Mouse (Mus musculus) limb, embryonic 14.5 days (tissue): ENCODE data around the gene Tfb1m. TPM values are rescaled to one million over a fixed set of nuclear protein-coding genes. Genes with fewer than 3 reads are reported as not detected.

Source experiments
- ATAC-seq: fragments of 200-750 bp; cut with Nextera tagmentation; 2 replicates; pipeline ENCODE4 v1.8.0; 2017; ENCODE audit warnings: low read depth, moderate number of reproducible peaks, moderate TSS enrichment; ENCODE audit not compliant: low FRiP score
- DNase-seq: peaks from one replicate; pipeline ENCODE4 v3.0.0-alpha.2; 2015; ENCODE audit warnings: low spot score
- H3K27ac ChIP-seq: fragments of 300-500 bp; sonication (generic); replicated peaks from 2 replicates; pipeline ENCODE4 v1.5.1; 2014; ENCODE audit warnings: low read depth, mild to moderate bottlenecking, low read length, moderate library complexity, mixed read lengths
- H3K27me3 ChIP-seq: fragments of 300-500 bp; sonication (generic); 2 replicates; pipeline ENCODE4 v1.6.1; 2014; ENCODE audit warnings: low read length, mixed read lengths; ENCODE audit not compliant: control insufficient read depth, insufficient read depth
- H3K36me3 ChIP-seq: fragments of 300-500 bp; sonication (generic); 2 replicates; pipeline ENCODE4 v1.6.1; 2014; ENCODE audit warnings: mild to moderate bottlenecking, low read length, moderate library complexity, mixed read lengths; ENCODE audit not compliant: control insufficient read depth, insufficient read depth
- H3K4me1 ChIP-seq: fragments of 300-500 bp; sonication (generic); 2 replicates; pipeline ENCODE4 v1.6.1; 2014; ENCODE audit warnings: antibody characterized with exemption, low read length, mixed read lengths; ENCODE audit not compliant: control insufficient read depth, insufficient read depth
- H3K4me2 ChIP-seq: fragments of 300-500 bp; sonication (generic); replicated peaks from 2 replicates; pipeline ENCODE4 v1.6.1; 2014; ENCODE audit warnings: low read depth, mild to moderate bottlenecking, low read length, moderate library complexity; ENCODE audit not compliant: severe bottlenecking
- H3K4me3 ChIP-seq: fragments of 300-500 bp; sonication (generic); replicated peaks from 2 replicates; pipeline ENCODE4 v1.5.1; 2014; ENCODE audit warnings: low read length
- H3K9ac ChIP-seq: fragments of 300-500 bp; sonication (generic); 2 replicates; pipeline ENCODE4 v1.6.1; 2014; ENCODE audit warnings: mild to moderate bottlenecking, low read depth, low read length, moderate library complexity; ENCODE audit not compliant: severe bottlenecking
- H3K9me3 ChIP-seq: fragments of 300-500 bp; sonication (generic); 2 replicates; pipeline ENCODE4 v1.6.1; 2016; ENCODE audit warnings: low read length; ENCODE audit not compliant: control insufficient read depth
- POLR2A ChIP-seq: fragments of 200-500 bp; IDR thresholded peaks from 2 replicates; pipeline ENCODE4 v1.8.0; 2012; ENCODE audit warnings: inconsistent platforms, mild to moderate bottlenecking, moderate library complexity, borderline replicate concordance; ENCODE audit not compliant: insufficient read depth, insufficient read length; ENCODE audit errors: extremely low read depth
- WGBS: fragments of 180-500 bp; shearing (Covaris S2); extraction: QIAGEN DNeasy Blood & Tissue Kit; methylation state at CpG from one replicate; pipeline ENCODE4 v1.1.7; 2014; 5-methylcytosine and 5-hydroxymethylcytosine counted together
- polyA plus RNA-seq, 2 experiments: library from polyadenylated mRNA; depleted of rRNA in 1 of 2; stranded (reverse) in 1 of 2; unstranded in 1 of 2; fragments of >200 nt; fragmentation: Nextera tagmentation in 1 of 2; extraction: Ambion mirVana in 1 of 2; gene quantifications; 2 replicates each; pipeline versions ENCODE4 v1.2.1 to v1.2.3; 2012 to 2014

Gene Tfb1m
- polyA plus RNA-seq, 2 experiments: 16.3 to 17.2 TPM

DNA sequence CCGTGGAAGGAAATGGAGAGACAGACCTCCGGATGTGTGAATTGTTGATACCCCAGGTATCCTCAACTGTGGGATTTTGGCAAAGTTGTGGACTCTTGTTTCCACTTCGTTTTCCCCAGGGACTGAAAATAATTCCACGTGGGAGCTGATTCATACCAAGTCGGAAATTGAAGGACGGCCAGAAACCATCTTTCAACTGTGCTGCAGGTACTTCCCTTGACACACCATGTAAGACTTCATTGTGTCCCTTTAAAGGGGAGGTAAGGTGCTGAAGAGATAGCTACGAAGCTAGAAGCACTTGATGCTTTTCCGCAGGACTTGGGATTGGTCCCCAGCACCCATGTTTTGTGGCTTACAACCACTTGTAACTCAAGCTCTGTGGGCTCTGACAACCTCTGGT is 41.7 kb downstream of the Tfb1m start:
- DNase-seq (no peak), ATAC-seq (no peak)
- H3K27ac ChIP-seq: no peak overlapping the region
- H3K4me2 ChIP-seq: no peak overlapping the region
- H3K36me3 ChIP-seq: peaks cover 84% of the 10 kb centered on the region
- no peaks in the 10 kb centered on the region for H3K9me3 ChIP-seq
- WGBS: 95% methylated on average over 8 of the region's 8 CpGs
- no peak overlapping the region for H3K9ac ChIP-seq
- H3K27me3 ChIP-seq: no peaks in the 10 kb centered on the region
- H3K4me3 ChIP-seq: no peak overlapping the region
- TF ChIP-seq POLR2A: no peak
- H3K4me1 ChIP-seq: no peaks in the 10 kb centered on the region

DNA sequence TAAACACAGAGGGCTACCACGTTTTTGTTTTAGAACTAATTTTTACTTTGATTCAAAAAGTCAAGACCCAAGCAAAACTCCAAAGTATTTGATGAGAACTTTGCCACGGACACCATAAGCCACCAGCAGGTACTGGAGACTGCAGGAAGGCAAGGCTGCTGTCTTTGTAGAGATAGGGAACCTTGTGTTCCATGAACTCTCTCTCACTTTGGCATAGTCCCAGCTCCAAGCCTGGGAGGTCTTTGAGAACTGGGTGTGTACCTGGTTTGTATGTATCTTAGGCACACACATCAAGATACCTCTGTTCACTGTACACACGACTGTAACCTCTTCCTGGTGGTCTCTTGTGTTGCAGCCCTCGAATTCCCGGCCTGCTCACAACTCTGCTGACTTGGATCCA is 43.3 kb downstream of the Tfb1m start:
- ATAC-seq: no peak
- Histone ChIP-seq H3K4me1 (no peaks in the 10 kb centered on the region), H3K27ac (no peak overlapping the region), H3K4me2 (no peak overlapping the region), H3K4me3 (no peak overlapping the region), H3K36me3 (peaks cover 84% of the 10 kb centered on the region), H3K9ac (no peak overlapping the region), H3K27me3 (no peaks in the 10 kb centered on the region), H3K9me3 (no peaks in the 10 kb centered on the region)
- 89% methylated on average over 5 of the region's 5 CpGs for WGBS
- no peak for DNase-seq
- no peak for TF ChIP-seq POLR2A

DNA sequence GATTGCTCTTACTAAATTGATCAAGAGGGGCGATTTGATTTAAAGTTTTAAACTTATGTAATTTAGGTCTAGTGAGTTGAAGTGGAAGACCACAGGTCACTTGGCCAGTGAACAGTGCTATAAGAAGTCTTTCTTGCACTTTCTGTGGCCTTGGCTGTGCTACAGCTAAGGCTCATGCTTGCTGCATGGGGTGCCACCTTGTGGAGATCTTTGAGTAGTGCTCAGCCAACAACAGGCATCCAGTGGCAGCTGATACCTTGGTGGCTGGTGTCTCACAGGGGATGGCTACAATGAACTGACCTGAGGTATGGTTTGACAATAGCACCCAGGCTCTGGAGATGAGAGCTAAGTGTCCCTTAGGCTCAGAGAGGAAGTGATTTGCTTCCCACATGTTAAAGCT is 47.7 kb downstream of the Tfb1m start:
- DNase-seq (peak; percentile 40), ATAC-seq (no peak)
- no peak for TF ChIP-seq POLR2A
- H3K27me3 ChIP-seq: no peaks in the 10 kb centered on the region
- H3K9me3 ChIP-seq: no peaks in the 10 kb centered on the region
- H3K27ac ChIP-seq: no peak overlapping the region
- WGBS: 19% methylated on average over 1 of the region's 1 CpGs
- no peak overlapping the region for H3K4me3 ChIP-seq
- no peak overlapping the region for H3K9ac ChIP-seq
- no peak overlapping the region for H3K4me2 ChIP-seq
- no peaks in the 10 kb centered on the region for H3K4me1 ChIP-seq
- peaks cover 64% of the 10 kb centered on the region for H3K36me3 ChIP-seq

DNA sequence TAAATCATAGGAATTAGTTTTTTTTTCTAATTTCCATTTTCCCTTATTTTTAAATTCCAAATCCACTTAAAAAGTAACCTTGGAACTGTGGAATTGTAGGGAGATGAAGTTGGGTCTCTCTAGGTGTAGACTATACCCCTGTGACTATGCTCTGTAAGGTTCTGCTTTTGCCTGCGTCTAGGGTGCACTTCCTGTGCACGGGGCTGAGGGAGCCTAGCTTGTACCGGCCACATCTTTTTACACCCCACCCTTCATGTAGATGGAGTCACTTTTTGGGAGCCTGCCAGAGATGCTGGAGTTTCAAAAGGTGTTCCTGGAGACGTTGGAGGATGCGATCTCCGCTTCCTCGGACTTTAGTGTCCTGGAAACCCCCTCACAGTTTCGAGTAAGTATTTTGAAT is 51.1 kb downstream of the Tfb1m start:
- Histone ChIP-seq H3K36me3 (peaks cover 55% of the 10 kb centered on the region), H3K27me3 (no peaks in the 10 kb centered on the region), H3K4me1 (no peaks in the 10 kb centered on the region), H3K27ac (no peak overlapping the region), H3K9me3 (no peaks in the 10 kb centered on the region), H3K4me2 (no peak overlapping the region), H3K9ac (no peak overlapping the region), H3K4me3 (no peak overlapping the region)
- no peak for DNase-seq
- TF ChIP-seq POLR2A: no peak
- 85% methylated on average over 8 of the region's 8 CpGs for WGBS
- ATAC-seq: no peak

DNA sequence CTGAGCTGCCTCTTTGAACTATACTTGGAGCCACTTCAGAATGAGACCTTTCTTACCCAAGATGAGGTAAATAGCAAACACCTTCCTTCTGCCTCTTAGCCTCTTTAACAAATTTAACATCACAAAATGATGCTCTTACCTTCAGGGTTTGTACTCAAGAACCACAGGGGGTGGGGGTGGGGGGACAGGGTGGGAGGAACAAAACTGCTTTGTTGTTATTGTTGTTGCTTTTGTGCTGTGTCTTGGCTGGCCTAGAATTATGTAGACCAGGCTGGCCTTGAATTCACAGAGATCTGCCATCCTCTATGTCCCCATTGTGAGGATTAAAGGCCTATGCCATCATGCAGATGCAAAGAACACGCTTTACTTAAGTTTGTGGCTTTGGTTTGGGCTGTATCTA is 51.9 kb downstream of the Tfb1m start:
- Histone ChIP-seq H3K27ac (no peak overlapping the region), H3K4me1 (no peaks in the 10 kb centered on the region), H3K36me3 (peaks cover 47% of the 10 kb centered on the region), H3K27me3 (no peaks in the 10 kb centered on the region), H3K4me2 (no peak overlapping the region), H3K9me3 (no peaks in the 10 kb centered on the region), H3K4me3 (no peak overlapping the region), H3K9ac (no peak overlapping the region)
- ATAC-seq (no peak), DNase-seq (no peak)
- TF ChIP-seq POLR2A: no peak
- WGBS: 81% methylated on average over 1 of the region's 1 CpGs

DNA sequence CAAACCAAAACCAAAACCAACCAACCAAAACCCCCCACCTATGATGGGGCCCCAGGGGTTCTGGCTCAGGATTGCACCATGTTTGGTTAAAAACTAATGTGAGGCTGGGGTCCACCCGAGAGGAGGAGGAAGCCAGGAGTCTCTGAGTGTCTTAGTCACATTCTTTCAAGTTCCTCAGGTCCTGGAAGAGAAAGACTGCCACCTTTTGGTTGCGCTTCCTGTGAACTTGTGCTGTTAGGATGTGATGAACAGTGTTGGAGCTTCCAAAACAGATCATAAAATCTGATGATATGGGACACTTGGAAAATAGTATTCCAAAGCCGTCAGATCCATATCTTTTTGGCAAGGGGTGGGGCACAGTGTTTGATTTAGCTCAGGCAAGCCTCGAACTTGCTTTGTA is 56.6 kb downstream of the Tfb1m start:
- Histone ChIP-seq H3K27ac (no peak overlapping the region), H3K4me2 (no peak overlapping the region), H3K4me3 (no peak overlapping the region), H3K9me3 (no peaks in the 10 kb centered on the region), H3K9ac (no peak overlapping the region), H3K36me3 (peaks cover 20% of the 10 kb centered on the region), H3K27me3 (no peaks in the 10 kb centered on the region), H3K4me1 (no peaks in the 10 kb centered on the region)
- WGBS: 78% methylated on average over 4 of the region's 4 CpGs
- no peak for TF ChIP-seq POLR2A
- DNase-seq (no peak), ATAC-seq (no peak)
